Mouse (Mus musculus) megakaryocyte, embryonic 14.5 days (primary cell): Measurements from ENCODE around the gene Wipf1.

Source experiments
- FLI1 ChIP-seq: IDR thresholded peaks from 2 replicates; pipeline ENCODE4 v1.6.1; 2012; ENCODE audit warnings: low read length, inconsistent platforms, mixed read lengths
- GATA1 ChIP-seq: IDR thresholded peaks from 3 replicates; pipeline ENCODE4 v1.6.1; 2012; ENCODE audit warnings: mixed read lengths, low read length, inconsistent platforms, borderline replicate concordance

- TF ChIP-seq GATA1 (no peak), FLI1 (no peak)
Observed at GRCm38 (mm10) chr2:73454682-73455081, 74.9 kb downstream of the Wipf1 start.
